Mouse (Mus musculus) limb, embryonic 13.5 days (tissue): ENCODE measurements around the gene Tgm5. TPM values are rescaled to one million over a fixed set of nuclear protein-coding genes. Genes with fewer than 3 reads are reported as not detected.
"Not testable (repeated sequence)": the region's sequence is repeated elsewhere in the genome, so short reads cannot be mapped to it uniquely, and the experiment has no call there.

Experiments used
- ATAC-seq: fragments of 200-750 bp; cut with Nextera tagmentation; 2 replicates; pipeline ENCODE4 v1.8.0; 2017; ENCODE audit warnings: low read depth, moderate number of reproducible peaks, moderate TSS enrichment; ENCODE audit not compliant: low FRiP score
- H3K27ac ChIP-seq: fragments of 300-500 bp; sonication (generic); 2 replicates; pipeline ENCODE4 v1.5.1; 2015; ENCODE audit warnings: inconsistent platforms, mild to moderate bottlenecking, moderate library complexity
- H3K27me3 ChIP-seq: fragments of 300-500 bp; sonication (generic); 2 replicates; pipeline ENCODE4 v1.6.1; 2015; ENCODE audit warnings: mild to moderate bottlenecking, inconsistent platforms
- H3K36me3 ChIP-seq: fragments of 300-500 bp; sonication (generic); 2 replicates; pipeline ENCODE4 v1.6.1; 2015; ENCODE audit warnings: inconsistent platforms, mild to moderate bottlenecking, moderate library complexity
- H3K4me1 ChIP-seq: fragments of 300-500 bp; sonication (generic); 2 replicates; pipeline ENCODE4 v1.6.1; 2015; ENCODE audit warnings: inconsistent platforms
- H3K4me2 ChIP-seq: fragments of 300-500 bp; sonication (generic); replicated peaks from 2 replicates; pipeline ENCODE4 v1.6.1; 2015; ENCODE audit warnings: inconsistent platforms, mild to moderate bottlenecking, moderate library complexity
- H3K4me3 ChIP-seq: fragments of 300-500 bp; sonication (generic); 2 replicates; pipeline ENCODE4 v1.5.1; 2015; ENCODE audit warnings: moderate library complexity, mild to moderate bottlenecking, inconsistent platforms
- H3K9ac ChIP-seq: fragments of 300-500 bp; sonication (generic); 2 replicates; pipeline ENCODE4 v1.6.1; 2015; ENCODE audit warnings: mild to moderate bottlenecking, inconsistent platforms
- H3K9me3 ChIP-seq: fragments of 300-500 bp; sonication (generic); 2 replicates; pipeline ENCODE4 v1.6.1; 2016; ENCODE audit warnings: inconsistent platforms
- WGBS: fragments of 180-500 bp; shearing (Covaris S2); methylation state at CpG from one replicate; pipeline ENCODE4 v1.1.7; 2015; 5-methylcytosine and 5-hydroxymethylcytosine counted together
- polyA plus RNA-seq: library from polyadenylated mRNA; unstranded; fragments of >200 nt; fragmentation: Nextera tagmentation; extraction: Ambion mirVana; gene quantifications from 2 replicates; pipeline ENCODE4 v1.2.1, GENCODE M21; 2015

Tgm5 gene
- polyA plus RNA-seq = not detected in 2 replicates

DNA sequence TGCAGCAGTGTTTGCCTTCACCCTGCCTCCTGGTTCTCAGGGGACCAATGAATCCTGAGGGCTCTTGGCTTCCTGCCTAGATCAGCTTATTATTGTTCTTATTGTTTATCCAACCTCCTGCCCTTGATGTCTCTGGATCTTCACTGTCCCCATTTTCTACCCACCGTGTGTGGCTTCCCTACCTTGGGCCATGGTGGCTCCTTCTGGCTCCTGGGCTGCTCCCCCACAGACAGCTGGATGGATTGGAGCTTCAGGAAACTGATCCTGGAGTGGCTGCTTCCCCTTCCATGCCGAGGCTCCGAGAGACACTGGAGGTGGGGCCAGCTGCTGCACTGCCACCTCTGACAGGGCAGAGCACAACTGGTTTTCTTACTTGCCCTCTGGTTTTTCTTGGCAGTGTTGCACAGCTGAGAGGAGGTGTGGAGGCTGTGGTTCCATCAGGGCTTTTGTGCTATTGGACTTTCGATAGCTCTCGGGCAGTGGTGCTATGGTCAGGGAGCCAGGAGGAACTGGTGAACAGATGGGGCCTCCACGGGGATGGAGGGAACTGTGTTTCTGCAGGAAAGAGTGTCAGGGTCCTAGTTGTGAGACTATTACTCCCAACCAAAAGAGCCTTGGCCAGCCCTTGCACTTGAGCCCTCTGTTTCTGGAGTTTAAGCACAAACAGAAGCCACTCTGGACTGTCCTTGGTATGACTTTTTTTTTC is at the start of gene Tgm5:
TSS of gene Tgm5 (minus strand) at position 362 of the 706 bp plus-strand sequence.
- Histone ChIP-seq H3K27me3 (no peaks in the 10 kb centered on the region), H3K9ac (no peak within 1 kb of the TSS), H3K36me3 (no peaks in the 10 kb centered on the region), H3K4me2 (no peak within 1 kb of the TSS), H3K9me3 (no peaks in the 10 kb centered on the region), H3K4me1 (no peaks in the 10 kb centered on the region), H3K4me3 (no peak within 1 kb of the TSS), H3K27ac (no peak within 1 kb of the TSS)
- no peak for ATAC-seq
- 51% methylated on average over 6 of the region's 6 CpGs for WGBS

DNA sequence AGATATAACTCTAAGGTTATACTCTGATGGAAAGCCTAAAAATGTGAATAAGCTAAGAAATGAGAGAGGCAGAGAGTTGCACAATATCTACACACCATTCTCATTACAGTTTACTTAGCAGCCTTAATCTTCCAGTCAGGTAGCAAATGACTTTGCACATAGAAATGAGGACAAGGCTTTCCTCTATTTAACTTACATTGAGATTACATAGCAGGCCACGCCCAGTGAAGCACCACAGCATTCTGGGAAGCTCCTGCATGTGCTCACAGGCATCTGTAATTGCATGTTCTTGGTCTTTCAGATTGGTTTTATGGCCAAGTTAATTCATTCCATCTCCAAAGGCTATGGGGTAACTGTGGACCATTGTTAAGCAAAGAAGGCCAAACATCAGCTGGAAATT is 47.2 kb upstream of the Tgm5 start:
- no peak for ATAC-seq
- Histone ChIP-seq H3K4me2 (no peak overlapping the region), H3K9ac (no peak overlapping the region), H3K4me1 (no peaks in the 10 kb centered on the region), H3K27ac (no peak overlapping the region), H3K4me3 (no peak overlapping the region), H3K9me3 (no peaks in the 10 kb centered on the region), H3K36me3 (peaks cover 7% of the 10 kb centered on the region; the same call in 1 of the 2 replicates), H3K27me3 (no peaks in the 10 kb centered on the region)
- 72% methylated on average over 1 of the region's 1 CpGs for WGBS

DNA sequence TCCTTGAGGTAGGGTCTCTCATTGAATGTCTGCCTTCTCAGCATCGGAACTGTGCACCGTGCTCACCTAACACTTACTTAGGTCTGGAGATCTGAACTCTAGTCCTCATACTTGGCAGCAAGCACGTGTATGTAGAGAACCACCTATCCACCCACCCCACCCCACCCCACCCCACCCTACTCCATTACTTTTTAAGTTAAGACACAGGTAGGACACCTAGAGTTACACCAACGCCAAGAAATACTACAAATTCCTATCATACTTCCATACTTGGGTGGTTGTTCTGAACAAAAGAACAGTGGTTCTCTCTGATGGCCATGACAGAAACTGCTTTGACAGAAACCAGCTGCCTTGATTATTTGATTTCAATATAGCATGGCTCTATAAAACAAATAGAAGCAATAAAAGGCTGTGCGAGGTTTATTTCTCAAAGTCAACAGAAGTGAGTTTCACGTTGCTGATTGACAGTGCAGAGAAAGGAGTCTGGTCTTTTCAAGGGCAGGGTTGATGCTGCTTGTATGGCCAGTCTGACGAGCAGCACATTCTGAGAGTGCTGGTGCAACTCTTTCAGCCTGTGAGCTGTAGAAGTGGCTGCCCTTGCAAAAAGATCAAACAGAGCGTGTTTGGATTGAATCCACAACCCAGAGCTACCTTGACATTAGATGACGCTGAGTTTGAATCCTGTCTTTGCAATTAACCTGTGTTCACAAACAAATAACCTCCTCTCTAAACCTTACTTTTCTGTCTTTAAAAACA is 43.4 kb upstream of the Tgm5 start:
- Histone ChIP-seq H3K4me1 (no peaks in the 10 kb centered on the region), H3K36me3 (no peaks in the 10 kb centered on the region), H3K27ac (no peak overlapping the region), H3K9ac (no peak overlapping the region), H3K4me3 (no peak overlapping the region), H3K4me2 (no peak overlapping the region), H3K9me3 (no peaks in the 10 kb centered on the region), H3K27me3 (no peaks in the 10 kb centered on the region)
- no peak for ATAC-seq
- 64% methylated on average over 9 of the region's 9 CpGs for WGBS

DNA sequence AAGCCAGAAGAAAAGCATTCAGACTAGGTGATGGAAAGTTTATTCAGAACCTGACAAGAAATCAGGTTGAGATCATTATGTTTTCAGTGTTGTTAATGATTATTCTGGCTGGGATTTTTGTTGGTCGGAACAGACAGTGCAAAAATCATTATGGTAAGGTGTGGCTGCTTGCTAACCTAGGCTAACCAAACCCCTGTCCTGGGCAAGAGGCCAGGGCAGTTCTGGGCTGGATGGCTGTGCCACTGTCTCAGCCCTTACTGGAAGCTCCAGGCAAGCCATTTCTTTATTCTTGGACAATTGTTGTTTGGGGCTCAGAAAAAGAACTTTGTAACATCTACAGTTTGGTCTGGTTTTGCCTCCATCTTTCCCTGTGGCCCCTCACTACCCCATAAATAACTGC is 41.9 kb upstream of the Tgm5 start:
- H3K9me3 ChIP-seq = no peaks in the 10 kb centered on the region
- H3K27me3 ChIP-seq = no peaks in the 10 kb centered on the region
- H3K27ac ChIP-seq = no peak overlapping the region
- ATAC-seq = no peak
- no peak overlapping the region for H3K4me3 ChIP-seq
- no peaks in the 10 kb centered on the region for H3K4me1 ChIP-seq
- 69% methylated on average over 1 of the region's 1 CpGs for WGBS
- H3K4me2 ChIP-seq = no peak overlapping the region
- no peaks in the 10 kb centered on the region for H3K36me3 ChIP-seq
- H3K9ac ChIP-seq = no peak overlapping the region

DNA sequence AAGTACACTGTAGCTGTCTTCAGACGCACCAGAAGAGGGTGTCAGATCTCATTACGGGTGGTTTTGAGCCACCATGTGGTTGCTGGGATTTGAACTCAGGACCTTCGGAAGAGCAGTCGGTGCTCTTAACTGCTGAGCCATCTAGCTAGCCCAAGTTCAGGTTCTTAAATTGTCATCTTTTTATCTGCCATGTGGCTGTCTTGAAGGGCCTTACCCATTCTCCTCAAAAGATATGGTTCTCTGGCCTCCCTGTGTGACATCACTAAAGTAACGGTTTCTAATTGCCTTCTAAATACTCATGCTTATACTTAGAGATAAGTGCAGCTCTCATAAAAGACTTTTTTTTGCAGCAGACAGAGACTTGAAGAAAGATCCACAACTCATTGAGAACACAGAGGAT is 40.7 kb upstream of the Tgm5 start:
- H3K27ac ChIP-seq, H3K36me3 ChIP-seq, H3K4me2 ChIP-seq, H3K27me3 ChIP-seq, ATAC-seq, H3K4me1 ChIP-seq, H3K9ac ChIP-seq, H3K4me3 ChIP-seq, H3K9me3 ChIP-seq: not testable (repeated sequence)
- WGBS = 92% methylated on average over 5 of the region's 5 CpGs

DNA sequence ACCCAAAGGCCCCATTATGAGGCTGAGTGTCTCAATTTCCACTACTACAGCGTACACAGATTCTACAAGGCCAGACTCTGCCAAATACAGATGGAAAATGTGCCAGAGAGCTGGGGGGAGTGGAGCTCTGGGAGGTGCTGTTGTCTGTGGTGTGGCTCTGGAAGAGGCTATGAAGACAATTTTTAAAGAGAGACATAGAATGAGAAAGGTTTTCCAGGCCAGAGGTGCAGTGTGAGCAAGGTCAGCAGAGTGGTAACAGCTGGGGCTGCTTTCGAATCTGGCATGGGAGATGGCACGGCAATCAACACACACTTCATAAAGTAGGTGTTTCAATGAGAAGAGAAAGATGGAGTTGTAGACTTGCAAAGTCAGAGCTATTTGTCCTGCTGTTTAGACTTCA is 33.6 kb upstream of the Tgm5 start:
- ATAC-seq = no peak
- WGBS = 69% methylated on average over 3 of the region's 3 CpGs

DNA sequence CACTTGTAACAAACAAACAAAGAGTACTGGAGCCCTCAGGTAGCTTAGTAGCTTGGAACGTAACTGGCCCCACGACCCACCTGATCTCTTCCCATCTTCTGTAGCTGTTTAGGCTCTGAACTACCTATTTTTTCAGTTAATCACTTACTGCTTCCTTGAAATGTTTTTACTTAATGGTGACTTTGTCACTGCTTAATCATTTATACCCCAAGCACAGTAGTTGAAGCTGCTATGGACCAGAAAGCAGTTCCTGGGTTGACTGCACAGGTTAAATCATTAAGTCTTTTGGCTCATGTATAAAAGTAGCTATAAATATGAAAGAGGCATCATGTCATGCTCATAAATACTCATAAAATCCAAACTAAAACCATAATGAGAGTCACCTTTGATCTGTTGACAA is 29.8 kb upstream of the Tgm5 start:
- H3K4me3 ChIP-seq = no peak overlapping the region
- H3K4me1 ChIP-seq = no peaks in the 10 kb centered on the region
- 0 out of 2 replicates have a peak, but pooled peaks cover 2% of the 10 kb centered on the region for H3K27me3 ChIP-seq
- H3K9ac ChIP-seq = no peak overlapping the region
- 90% methylated on average over 2 of the region's 2 CpGs for WGBS
- H3K4me2 ChIP-seq = no peak overlapping the region
- H3K36me3 ChIP-seq = no peaks in the 10 kb centered on the region
- no peak overlapping the region for H3K27ac ChIP-seq
- no peak for ATAC-seq
- no peaks in the 10 kb centered on the region for H3K9me3 ChIP-seq

More for the DNA sequence above, 33.6 kb upstream of the Tgm5 start:
- no peak overlapping the region for H3K27ac ChIP-seq
- no peaks in the 10 kb centered on the region for H3K4me1 ChIP-seq
- no peaks in the 10 kb centered on the region for H3K9me3 ChIP-seq
- H3K27me3 ChIP-seq = 0 out of 2 replicates have a peak, but pooled peaks cover 2% of the 10 kb centered on the region
- no peak overlapping the region for H3K9ac ChIP-seq
- no peaks in the 10 kb centered on the region for H3K36me3 ChIP-seq
- no peak overlapping the region for H3K4me3 ChIP-seq
- H3K4me2 ChIP-seq = no peak overlapping the region

DNA sequence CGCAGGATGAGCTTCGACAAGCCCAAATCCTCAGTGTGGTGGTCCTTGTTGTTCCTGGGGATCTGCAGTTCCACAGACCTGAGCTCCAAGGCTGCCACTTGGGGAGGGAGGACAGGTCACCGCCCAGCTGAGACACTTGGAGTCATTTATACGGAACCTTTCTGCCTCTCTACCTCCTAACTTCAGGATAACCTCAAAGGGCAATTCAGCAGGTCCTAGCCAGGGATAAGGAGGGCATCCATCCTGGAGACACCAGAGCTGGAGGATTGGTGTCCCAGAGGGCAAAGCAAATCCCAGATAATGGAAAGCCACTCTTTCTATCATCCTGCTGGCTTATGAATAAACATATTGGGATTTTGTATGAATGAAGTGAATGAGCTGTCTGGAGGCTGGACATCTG is 24.1 kb upstream of the Tgm5 start, which contains the start of gene Tgm7:
TSS of gene Tgm7 (minus strand) at position 101 of the 400 bp plus-strand sequence.
- 83% methylated on average over 4 of the region's 4 CpGs for WGBS
- no peak for ATAC-seq
- no peaks in the 10 kb centered on the region for H3K4me1 ChIP-seq
- H3K9me3 ChIP-seq = no peaks in the 10 kb centered on the region
- no peak within 1 kb of the TSS for H3K4me2 ChIP-seq
- H3K27me3 ChIP-seq = no peaks in the 10 kb centered on the region
- H3K4me3 ChIP-seq = no peak within 1 kb of the TSS
- H3K9ac ChIP-seq = no peak within 1 kb of the TSS
- no peaks in the 10 kb centered on the region for H3K36me3 ChIP-seq
- H3K27ac ChIP-seq = no peak within 1 kb of the TSS

DNA sequence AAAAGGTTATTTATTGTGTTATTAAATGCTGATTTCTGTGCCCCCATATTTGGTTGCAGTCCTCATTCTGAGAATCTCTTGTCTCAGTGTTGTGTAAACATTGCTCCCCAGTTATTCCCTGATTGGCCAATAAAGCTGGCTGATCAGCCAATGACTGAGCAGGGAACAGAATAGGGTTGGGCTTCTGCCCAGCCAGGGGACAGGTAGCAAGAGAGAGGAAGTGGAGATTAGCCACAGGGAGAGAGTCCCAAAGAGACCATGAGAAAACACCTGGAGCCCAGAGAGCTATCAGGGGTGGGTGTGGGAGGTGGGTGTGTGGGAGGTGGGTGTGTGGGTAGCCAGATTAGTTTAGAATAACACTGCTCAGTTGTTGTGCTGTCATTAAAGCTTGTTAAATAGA is 20.3 kb upstream of the Tgm5 start:
- Histone ChIP-seq H3K9me3 (no peaks in the 10 kb centered on the region), H3K4me2 (no peak overlapping the region), H3K4me1 (no peaks in the 10 kb centered on the region), H3K36me3 (no peaks in the 10 kb centered on the region), H3K27me3 (no peaks in the 10 kb centered on the region), H3K9ac (no peak overlapping the region), H3K4me3 (no peak overlapping the region), H3K27ac (no peak overlapping the region)
- no peak for ATAC-seq

DNA sequence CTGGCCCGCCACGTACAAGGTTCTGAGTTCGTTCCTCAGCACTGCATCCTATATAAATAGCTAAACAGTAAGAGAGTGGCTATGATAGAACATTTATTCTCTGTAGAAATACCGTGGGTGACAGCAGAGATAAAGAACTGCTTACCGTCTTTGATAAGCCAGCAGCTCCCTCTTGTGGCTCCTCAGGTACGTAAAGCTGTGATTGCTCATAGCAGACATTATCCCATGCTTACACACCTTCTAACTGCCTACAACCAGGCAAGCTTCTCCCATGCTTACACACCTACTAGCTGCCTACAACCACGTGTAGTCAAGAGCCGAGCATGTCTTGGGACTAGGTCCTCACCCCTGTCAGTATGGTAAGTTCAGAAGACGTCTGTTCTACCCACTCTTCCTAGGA is 16.4 kb upstream of the Tgm5 start:
- Histone ChIP-seq H3K36me3 (no peaks in the 10 kb centered on the region), H3K27ac (no peak overlapping the region), H3K4me1 (no peaks in the 10 kb centered on the region), H3K4me3 (no peak overlapping the region), H3K9ac (no peak overlapping the region), H3K9me3 (no peaks in the 10 kb centered on the region), H3K4me2 (no peak overlapping the region), H3K27me3 (no peaks in the 10 kb centered on the region)
- 34% methylated on average over 9 of the region's 9 CpGs for WGBS
- no peak for ATAC-seq

DNA sequence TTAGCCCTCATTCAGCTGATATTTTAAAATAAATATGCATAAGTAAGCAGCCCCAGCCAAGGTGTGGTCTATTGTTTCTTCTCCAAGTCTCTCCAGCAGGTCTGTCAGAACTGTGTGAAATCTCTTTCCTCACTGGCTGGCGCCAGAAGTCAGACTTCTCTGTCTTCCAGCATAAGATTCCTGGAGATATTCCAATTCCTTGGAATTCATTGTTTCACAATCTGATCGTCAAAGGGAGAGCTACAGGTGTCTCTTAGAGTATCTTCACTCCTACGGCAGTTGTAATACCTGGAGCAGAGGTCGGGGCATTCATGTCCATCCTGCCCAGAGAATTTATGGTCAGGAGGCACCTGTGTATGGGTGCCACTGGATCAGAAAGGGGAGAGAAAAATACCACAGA is 4.1 kb upstream of the Tgm5 start:
- no peak for ATAC-seq
- WGBS = 71% methylated on average over 4 of the region's 4 CpGs
- no peak overlapping the region for H3K4me2 ChIP-seq
- H3K27ac ChIP-seq = no peak overlapping the region
- no peak overlapping the region for H3K9ac ChIP-seq
- no peaks in the 10 kb centered on the region for H3K36me3 ChIP-seq
- no peaks in the 10 kb centered on the region for H3K27me3 ChIP-seq
- no peaks in the 10 kb centered on the region for H3K4me1 ChIP-seq
- H3K4me3 ChIP-seq = no peak overlapping the region
- no peaks in the 10 kb centered on the region for H3K9me3 ChIP-seq

DNA sequence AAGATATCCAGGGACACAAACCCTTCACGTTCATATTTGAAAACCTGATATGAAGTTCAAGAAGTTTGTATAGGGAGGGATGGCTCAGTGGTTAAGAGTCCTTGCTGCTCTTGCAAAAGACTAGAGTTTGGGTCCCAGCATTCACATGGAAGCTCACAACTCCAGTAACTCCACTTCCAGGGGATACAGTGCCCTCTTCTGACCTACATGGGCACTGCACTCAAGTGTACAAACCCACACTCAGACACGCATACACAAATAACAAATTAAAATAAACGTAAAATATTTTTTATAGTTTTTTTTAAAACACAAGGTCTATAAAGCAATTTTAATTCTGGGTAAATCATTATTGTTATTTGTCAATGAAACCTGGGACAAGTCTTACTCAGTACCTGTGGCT is 2.9 kb upstream of the Tgm5 start:
- WGBS = 85% methylated on average over 3 of the region's 3 CpGs
- Histone ChIP-seq H3K4me1 (no peaks in the 10 kb centered on the region), H3K4me3 (no peak overlapping the region), H3K36me3 (no peaks in the 10 kb centered on the region), H3K27ac (no peak overlapping the region), H3K27me3 (no peaks in the 10 kb centered on the region), H3K9ac (no peak overlapping the region), H3K9me3 (no peaks in the 10 kb centered on the region), H3K4me2 (no peak overlapping the region)
- no peak for ATAC-seq
